Mouse (Mus musculus): Measurements from ENCODE around the gene Clic4.

Clic4 gene

DNA sequence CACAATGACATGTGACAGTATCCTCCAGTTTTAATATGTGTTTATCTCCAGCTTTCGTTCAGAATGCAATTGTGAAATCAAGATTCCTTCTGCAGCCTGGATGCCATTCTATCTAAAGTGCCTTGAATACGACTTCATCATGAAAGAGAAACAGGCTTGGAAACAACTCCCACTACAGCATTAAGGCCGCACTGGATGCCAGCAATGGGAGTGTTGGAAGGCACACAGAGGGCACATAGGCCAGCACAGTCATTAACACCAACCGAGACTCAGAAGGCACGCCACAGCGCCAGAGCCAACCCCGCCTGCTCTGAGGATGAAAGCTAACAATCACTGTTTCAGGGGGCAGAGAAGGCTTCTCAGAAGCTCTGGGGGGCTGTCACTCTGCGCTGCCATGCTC lies 37.1 kb downstream of the Clic4 start:
- DNase-seq (ENCODE audit: low spot score in 2 of 2), result no peak

DNA sequence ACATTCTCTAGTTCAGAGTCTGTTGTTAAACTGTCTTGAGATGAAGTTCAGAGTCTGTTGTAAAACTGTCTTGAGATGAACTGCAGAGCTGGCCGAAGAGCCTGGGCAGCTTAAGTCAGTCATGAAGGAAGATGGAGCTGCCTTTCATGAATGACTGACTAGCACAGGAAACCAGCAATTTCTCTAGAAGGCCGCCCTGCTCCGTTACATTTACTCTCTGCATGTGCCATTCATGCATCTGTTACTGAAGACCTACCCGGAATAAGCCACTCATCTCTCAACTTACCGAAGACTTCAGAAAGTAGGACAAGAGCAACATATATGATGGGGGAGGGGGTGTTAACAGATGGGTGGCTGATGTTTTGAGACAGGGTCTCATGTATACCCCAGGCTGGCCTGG lies 40.1 kb downstream of the Clic4 start:
- no peak for DNase-seq (ENCODE audit: low spot score in 2 of 2)

DNA sequence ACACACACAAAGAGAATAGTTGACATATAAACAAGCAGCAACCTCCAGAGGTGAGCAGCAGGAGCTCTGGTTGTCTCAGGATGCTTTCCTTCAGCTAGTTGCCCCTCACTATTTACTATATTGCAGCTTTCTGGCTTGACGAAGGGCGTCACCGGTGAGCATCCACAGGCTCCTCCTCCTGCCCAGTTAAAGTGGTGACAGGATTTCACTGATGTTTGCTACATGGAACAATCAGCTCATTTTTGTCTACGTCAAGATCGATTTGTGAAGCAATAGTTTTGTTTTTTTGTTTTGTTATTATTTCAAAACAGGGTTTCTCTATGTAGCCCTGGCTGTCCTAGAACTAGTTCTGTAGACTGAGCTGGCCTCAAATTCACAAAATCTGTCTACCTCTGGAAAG lies 41.1 kb downstream of the Clic4 start:
- DNase-seq (ENCODE audit: low spot score in 2 of 2), result no peak

DNA sequence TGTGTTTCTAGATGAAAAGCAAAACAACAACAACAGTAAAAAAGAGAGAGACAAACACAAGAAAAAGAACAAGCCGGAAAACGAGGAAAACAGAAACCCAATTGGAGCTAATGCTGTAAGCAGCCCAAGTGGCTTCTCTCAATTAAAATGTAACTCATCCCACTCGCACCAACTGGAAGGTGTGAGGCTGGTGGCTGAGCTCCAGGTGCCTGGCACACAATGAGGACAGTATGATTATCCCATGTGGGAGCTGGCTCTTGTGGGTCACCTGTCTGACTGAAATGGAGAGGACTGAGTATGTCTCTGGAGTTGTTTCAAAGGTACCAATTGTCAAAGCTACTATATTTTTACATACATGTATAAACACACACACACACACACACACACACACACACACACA lies 41.5 kb downstream of the Clic4 start:
- peak in 1 of 2 experiments; percentile 43 for DNase-seq (ENCODE audit: low spot score in 2 of 2)

DNA sequence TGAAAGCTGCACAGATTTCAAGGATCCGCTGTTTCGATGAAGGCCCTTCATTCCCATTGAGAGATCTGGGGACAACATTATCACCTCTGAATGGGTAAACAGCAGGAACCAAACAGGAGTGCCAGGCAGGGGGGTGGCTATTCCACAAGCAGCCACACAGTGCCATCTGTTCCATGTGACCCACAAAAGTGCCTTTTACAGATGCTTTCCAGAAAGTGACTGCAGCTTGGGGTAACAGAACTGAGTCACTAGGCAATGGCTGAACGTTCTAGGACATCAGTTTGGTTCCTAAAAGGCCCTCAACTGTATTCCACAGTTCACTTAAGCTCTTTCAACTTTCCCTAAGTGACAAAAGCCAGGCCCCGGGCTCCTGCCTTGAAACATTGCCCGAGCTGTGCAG lies 42.0 kb downstream of the Clic4 start:
- peak; percentile 18 to 26 for DNase-seq (ENCODE audit: low spot score in 2 of 2)

DNA sequence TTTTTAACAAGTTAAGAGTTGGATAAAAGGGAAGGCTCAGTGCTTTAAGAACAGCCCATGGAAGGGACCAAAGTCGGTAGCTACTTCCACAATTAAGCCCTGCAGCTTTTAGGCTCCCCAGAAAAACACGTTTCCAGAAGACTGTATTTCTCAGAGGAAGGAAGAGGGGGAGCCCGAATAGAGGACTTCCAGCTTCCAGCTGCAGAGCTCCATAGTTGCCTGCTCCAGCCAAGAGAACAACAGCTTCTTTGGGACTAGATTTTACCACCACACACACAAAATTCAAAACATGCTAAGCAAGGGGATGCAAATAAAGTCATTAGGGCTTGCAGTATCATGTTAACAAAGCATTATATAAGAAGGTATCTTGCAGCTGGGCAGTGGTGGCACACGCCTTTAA lies 42.7 kb downstream of the Clic4 start:
- no peak for DNase-seq (ENCODE audit: low spot score in 2 of 2)

DNA sequence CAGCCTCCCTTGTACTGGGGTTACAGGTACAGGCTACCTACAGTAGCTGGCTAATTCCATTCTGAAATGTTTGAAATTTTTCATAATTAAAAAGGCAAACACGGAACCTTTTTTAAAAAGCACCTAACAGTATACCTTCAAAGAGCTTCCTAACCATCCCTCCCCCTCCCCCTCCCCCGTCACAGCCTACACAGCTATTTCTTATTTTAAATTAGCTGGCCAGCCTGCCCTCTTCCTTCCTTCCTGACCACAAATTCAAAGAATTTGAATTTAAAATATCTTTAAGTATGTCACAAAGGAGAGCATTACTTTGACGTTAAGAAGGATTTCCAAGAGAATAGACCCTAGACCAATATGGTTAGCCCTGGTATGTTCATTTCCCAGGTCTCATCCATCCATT lies 44.5 kb downstream of the Clic4 start:
- DNase-seq (ENCODE audit: low spot score in 2 of 2), result no peak

DNA sequence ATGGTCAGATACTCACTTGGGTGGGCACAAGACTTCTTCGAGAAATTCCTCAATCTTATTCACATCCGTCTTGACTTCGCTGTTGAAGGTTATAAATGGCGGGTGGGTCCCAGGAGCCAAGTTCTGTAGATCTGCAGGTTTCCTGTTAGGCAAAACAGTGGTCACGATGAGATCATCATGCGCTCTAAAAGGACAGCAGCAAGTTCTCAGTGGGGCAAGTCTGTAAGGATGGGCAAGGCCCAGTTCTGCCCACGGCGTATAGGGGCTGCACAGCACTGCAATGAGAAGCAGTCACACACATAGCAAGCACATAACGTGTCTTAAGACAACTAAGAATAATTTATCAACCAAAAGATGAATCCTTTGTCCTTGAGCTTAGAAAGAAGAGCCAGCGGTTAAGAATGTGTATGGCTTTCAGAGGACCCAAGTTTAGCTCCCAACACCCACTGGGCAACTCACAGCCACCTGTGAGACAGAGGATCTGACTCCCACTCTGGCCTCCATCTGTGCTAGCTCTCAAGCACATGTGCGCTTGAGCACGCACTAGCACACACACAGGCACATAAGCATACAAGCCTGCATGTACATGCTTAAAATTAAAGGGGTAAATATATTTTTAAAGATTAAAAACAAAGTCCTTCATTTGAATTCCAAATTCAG lies 46.5 kb downstream of the Clic4 start:
- no peak for DNase-seq (ENCODE audit: low spot score in 2 of 2)

DNA sequence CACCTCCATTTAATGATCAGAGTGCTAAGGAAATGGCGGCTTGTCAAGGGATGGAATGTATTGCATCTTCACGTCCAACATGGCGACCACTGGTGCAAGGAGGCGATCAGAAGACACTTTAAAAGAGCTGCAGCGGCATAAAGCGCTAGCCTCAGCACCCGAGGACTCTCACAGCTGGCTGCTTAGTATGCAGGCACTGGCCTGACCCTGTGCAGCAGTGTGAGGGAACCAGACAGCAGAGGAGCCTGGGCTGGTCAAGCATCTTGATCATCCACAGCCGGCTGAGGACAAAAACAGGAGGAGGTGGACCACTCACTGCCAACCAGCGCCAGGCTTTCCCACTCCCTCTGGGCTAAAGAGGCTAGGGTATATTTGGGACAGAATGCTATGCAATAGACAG lies 48.8 kb downstream of the Clic4 start:
- DNase-seq (ENCODE audit: low spot score in 2 of 2), result no peak

DNA sequence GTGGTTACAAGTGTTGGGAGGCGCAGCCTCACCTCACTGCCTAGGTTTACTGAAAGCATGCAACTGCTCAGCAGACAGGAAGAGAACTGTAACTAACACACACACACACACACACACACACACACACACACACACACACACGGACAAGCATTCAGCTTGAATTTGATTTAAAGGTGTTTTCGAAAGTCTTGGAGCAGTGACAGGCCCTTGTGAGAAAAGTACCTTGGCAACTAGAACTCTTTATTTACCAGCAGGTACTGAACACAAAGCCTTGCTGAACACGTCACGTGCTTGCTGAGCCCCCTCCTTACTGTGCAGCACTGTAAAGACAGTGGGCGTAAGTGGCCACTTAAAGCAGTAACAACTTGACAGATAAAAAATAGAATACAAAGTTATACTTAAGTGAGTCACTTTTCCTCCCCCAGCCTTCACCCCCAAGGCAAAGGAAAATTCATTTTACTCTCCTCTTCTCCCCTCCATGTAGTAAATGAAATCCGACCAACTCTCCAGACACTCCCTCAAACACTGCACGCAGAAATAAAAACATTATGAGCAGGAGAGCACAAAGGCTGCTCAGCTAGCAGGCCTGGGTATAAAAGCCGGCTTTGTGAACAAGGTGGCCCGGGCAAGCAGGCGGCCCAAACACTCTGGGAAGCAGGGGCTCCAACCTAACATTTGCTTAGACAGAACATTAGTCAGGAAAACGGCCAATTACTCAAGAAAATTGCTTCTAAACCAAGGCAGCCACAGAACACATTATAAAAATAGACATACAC lies 50.8 kb downstream of the Clic4 start:
- DNase-seq (ENCODE audit: low spot score in 2 of 2), result peak; percentile 27 to 33

DNA sequence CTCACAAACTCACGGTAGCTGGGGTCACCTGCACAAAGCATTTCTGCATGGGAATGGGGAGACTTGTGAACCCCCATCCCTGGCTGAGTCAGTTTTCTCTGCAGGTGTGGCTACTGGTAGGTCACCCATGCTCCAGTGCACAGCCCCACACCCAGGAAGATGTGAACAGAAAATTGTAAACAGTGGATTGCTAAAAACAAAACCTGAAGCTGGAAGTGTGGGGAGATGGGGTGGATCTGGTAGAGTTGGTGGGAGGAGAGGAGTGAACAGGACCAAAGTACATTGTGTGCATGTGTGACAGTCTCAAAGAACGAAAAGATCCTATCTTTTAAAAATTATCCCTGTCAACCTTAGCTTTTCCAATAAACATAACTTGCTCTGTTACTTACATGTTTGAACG lies 52.0 kb downstream of the Clic4 start:
- DNase-seq (ENCODE audit: low spot score in 2 of 2), result no peak

DNA sequence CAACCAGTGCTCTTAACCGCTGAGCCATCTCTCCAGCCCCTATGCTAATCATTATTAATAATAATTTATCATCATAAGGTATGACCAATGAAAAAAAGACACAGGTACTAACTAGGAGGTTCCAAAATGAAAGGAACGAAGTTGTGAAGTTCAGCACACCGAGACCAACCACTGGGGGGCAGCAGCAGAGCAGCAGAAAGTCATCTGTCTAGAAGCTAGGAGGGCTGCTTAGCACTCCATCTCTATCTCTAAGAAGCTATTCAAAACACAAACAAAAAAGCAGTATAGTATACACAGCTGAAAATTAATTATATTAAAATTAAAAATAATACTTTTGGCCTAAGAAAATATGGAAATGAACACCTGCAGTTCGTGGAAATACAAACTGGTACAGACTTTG lies 53.0 kb downstream of the Clic4 start:
- peak; percentile 89 to 90 for DNase-seq (ENCODE audit: low spot score in 2 of 2)

DNA sequence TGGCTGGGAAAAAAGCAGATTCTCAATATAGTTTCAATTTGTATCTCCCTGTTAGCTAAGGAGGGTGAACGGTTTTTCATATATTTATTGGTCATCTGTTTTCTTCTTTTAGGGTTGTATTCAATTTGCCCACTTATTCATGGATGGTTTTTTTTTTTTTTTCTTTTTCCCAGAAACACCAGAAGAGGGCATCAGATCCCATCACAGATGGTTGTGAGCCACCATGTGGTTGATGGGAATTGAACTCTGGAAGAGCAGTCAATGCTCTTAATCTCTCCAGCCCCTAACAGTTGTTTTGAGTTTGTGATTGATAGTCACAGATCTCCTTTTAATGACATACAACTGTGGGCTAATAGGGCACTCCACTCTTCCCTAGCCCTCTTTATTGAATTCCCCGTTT lies 62.8 kb downstream of the Clic4 start:
- DNase-seq (ENCODE audit: low spot score in 2 of 2), result no peak

DNA sequence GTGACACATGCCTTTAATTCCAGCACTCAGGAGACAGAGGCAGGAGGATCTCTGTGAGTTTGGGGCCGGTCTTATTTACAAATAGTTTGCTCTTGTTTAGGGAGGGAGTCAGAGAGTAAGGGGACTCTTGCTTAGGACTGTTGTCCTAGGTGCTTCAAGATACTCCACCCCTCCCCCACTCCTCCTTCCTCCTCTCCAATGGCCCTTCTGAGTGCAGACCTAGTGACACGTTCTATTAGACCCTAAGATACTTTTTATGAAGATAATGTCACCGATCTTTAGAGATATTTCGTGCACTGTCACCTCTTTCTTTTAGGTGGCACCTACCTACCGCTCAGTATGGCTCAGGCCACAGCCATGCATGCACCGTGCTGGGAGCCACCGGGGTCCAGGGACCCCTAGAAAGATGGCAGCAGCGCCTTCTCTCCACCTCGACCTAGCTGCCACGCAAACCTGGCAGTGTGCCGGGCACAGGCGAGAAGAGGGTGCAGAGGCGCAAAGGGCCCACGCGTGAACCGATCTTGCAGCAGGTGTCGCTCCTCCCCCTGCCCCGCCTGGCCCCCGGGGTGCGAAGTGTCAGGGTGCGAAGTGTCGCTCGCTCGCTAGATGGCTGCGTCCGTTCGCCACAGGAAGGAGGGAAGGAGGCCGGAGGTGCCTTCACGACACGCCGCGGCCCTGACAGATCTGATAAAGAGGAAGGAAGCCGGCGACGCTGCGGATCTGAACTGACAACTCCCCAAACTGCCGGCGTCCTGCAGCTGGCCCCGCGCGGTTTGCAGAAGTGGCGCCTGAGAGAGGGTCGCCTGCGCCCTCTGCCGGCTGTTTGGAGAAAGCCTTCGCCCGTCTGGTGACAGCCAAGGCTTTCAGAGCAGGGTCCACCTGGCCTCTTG lies 66.7 kb downstream of the Clic4 start:
- peak; percentile 74 to 77 for DNase-seq (ENCODE audit: low spot score in 2 of 2)

DNA sequence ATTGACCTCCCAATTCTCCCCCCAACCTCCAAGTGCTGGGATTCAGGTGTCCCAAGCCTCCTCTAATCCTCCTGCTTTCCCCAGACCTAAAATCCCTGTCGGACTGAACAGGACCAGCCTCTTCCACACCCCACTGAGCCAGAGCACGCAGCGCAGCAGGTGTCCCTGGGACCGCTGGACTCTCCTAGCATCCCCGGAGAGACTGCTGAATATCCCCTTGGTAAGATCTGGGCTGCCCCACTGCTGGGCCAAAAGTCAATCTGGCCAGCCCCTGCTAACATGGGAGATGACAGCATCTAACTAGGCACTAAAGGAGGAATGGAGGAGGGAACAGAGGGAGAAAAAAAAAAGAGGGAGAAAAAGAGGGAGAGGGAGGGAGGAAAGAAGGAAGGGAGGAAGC lies 67.4 kb downstream of the Clic4 start:
- DNase-seq (ENCODE audit: low spot score in 2 of 2), result no peak

DNA sequence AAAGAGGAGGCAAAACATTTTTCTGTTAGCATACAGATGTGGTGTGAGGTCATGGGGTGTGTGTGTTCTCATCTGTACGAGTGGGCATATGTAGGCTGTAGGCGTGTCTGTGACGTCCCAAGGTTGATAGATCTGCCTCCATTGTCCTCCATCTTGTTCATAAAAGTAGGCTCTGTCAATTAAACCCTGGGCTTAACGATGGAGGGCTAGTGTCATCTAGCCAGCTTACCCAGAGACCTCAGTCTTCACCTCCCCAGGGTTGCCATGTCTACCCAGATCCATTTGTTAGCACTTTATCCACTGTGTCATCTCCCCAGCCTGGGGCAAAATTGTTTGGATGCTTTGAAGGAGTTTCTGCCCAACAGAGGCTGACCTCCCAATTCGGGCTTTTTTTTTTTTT lies 67.9 kb downstream of the Clic4 start:
- DNase-seq (ENCODE audit: low spot score in 2 of 2), result no peak

DNA sequence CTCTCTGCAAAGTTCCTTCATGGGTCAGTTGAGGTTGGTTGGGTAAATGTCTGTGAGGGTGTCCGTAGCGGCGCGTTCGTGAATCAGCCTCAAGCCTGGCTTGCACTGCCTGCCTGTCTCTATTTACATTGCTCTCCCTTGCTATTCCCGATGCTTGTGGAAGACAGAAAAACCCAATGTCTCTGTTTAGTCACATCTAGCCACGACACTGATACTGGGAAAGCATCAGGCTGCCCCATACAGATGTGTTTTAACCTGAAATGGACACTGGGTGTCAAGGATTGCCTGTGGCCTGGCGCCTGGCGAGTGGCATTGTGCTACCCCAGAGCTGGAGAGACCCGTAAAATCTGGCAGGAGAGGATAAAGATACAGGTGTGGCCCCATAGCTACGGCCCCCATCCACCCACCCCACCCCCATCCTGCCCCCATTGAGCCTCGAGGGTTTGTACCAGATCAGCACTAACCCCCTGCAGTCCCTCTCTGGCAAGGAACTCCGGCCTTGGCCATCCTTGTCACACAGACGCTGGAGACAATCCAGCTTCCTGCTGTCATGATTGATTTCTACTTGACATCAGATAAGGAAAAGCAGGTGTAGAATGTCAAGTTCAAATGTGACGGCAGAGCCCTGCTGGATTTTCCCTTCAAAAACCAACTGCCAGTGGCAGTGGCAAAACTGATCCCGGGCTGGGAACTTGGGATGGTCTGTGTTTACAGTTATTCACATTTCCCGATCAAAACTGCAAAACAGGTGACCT lies 68.6 kb downstream of the Clic4 start:
- no peak for DNase-seq (ENCODE audit: low spot score in 2 of 2)

DNA sequence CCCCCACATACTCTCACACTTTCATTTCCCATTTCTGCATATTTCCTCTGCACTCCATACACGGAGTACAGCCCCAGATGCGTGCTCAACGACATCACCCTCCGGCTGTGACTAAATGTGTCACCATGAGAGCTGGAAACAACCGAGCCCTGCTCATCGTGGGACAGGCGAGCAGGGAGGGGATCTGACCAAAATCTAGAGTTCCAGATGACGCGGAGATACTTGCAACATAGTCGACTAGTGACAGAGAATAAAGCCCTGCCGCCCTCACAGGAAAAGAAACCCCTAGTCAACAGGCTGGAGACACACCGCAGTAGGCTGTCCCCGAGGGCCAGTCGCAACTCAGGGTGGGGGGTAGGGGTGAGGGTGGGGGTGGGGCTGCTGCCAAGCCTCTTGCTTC lies 69.3 kb downstream of the Clic4 start:
- no peak for DNase-seq (ENCODE audit: low spot score in 2 of 2)

DNA sequence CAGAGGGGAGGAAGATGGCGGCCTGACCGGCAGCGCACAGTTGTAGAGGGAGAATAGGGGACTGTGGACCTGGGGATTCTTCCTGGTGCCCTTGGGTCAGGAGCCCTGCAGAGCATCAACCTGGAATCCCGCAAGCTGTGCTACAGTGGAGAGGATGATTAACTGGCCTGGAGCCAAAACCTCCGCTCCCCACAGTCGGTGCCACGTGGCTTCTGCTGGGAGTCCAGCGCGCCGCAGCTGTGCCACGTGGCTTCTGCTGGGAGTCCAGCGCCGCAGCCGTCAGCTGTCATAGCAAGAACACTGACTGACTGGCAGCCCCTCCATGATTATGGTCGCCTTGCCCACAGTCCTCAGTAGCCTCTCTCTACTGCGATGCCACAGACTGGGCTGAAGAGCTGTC lies 70.8 kb downstream of the Clic4 start:
- DNase-seq (ENCODE audit: low spot score in 2 of 2), result no peak

DNA sequence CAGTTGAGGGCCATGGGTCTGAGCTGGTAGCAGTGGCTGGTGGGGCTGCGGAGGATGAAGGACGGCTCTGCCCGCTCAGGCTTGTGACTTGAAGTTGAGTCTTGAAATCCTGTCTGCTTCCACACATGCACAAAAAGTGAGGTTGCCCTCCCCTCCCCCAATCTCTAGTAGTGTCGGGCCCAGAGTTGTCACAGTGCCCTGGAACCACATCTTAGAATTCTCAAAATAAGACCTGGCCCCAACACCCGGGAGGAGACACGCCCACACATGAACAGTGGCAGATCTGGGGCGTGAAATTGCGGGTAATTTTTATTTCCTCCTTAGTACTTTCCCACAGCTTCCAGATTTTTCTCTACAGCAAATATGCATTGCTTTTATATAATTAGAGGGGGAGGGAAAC lies 74.8 kb downstream of the Clic4 start:
- DNase-seq (ENCODE audit: low spot score in 2 of 2), result no peak

DNA sequence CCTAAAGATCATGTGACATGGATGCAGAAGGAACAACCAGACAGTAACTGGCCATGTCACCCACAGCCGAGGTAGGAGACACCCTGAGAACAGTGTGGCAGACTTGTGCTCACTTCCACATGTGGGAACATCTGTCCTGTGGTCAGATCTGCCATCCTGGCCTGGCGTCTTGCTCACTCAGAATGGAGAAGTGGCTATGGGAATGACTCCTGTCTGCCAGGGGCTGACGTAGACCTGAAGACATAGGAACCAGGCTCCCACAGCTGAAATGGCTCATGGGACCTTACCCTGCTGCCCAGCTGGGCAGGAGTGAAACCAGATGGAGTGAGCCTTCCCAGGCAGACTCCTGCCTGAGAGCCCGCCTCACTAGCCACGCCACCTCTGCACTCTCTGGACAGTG lies 79.8 kb downstream of the Clic4 start:
- no peak for DNase-seq (ENCODE audit: low spot score in 2 of 2)

DNA sequence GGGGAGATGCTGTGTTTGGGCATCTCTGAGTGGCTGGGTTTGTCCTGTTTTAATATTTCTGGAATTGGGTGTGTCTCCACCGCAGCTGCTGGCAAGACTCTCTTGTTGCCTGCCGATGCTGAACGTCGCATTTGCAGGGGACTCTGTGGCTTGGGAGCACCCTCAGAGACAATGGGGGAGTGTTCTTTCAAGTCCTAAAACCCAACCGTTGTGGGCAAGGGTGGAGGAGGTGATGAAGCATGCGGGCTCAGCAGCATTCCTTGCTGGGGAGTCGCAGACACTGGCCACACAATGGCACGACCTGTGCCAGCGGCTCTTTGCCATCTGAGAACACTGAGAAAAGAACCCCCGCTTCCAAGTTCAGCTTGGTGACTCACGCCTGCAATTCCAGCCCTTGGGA lies 81.0 kb downstream of the Clic4 start:
- DNase-seq (ENCODE audit: low spot score in 2 of 2), result no peak
